Mouse (Mus musculus): Measurements from ENCODE around the gene Basp1. TPM values are rescaled to one million over a fixed set of nuclear protein-coding genes. Genes with fewer than 3 reads are reported as not detected.

Basp1 gene
- total and polyA plus RNA-seq, 3 experiments = 1.8 to 2.4 (median 1.9) TPM

GRCm38 (mm10) chr15:25449348-25449747 lies 35.8 kb upstream of the Basp1 start:
- no peak overlapping the region for H3K9ac ChIP-seq (ENCODE audit: low read depth, low read length)
- intact Hi-C loops (cut with DNase I) = no loop called here
- DNase-seq = no peak
- H3K4me3 ChIP-seq = no peak overlapping the region
- no peaks in the 10 kb centered on the region for H3K36me3 ChIP-seq (ENCODE audit: control insufficient read depth, insufficient read depth, low read length)
- H3K27me3 ChIP-seq (ENCODE audit: control insufficient read depth, insufficient read depth, low read length) = no peaks in the 10 kb centered on the region
- no peak overlapping the region for H3K27ac ChIP-seq
- 39% methylated on average over 1 of the region's 1 CpGs for WGBS
- H3K79me2 ChIP-seq (replicated peaks; ENCODE audit: control insufficient read depth, insufficient read depth, low read length) = no peaks in the 10 kb centered on the region
- TF ChIP-seq POLR2A (IDR thresholded peaks at IDR 0.05; ENCODE audit: insufficient read depth, low read depth, low read length) (no peak), CTCF (IDR thresholded peaks at IDR 0.05) (no peak), EP300 (IDR thresholded peaks at IDR 0.05; ENCODE audit: insufficient read depth, low read depth, low read length) (no peak)
- no peaks in the 10 kb centered on the region for H3K4me1 ChIP-seq (ENCODE audit: control insufficient read depth, insufficient read depth, low read length)

GRCm38 (mm10) chr15:25448703-25449340 lies 35.3 kb upstream of the Basp1 start:
- 69% methylated on average over 4 of the region's 4 CpGs for WGBS
- Histone ChIP-seq H3K36me3 (ENCODE audit: control insufficient read depth, insufficient read depth, low read length) (no peaks in the 10 kb centered on the region), H3K79me2 (replicated peaks; ENCODE audit: control insufficient read depth, insufficient read depth, low read length) (no peaks in the 10 kb centered on the region), H3K4me1 (ENCODE audit: control insufficient read depth, insufficient read depth, low read length) (no peaks in the 10 kb centered on the region), H3K4me3 (no peak overlapping the region), H3K27me3 (ENCODE audit: control insufficient read depth, insufficient read depth, low read length) (no peaks in the 10 kb centered on the region), H3K9ac (ENCODE audit: low read depth, low read length) (no peak overlapping the region), H3K27ac (no peak overlapping the region)
- intact Hi-C loops (cut with DNase I) = no loop called here
- no peak for DNase-seq
- TF ChIP-seq EP300 (IDR thresholded peaks at IDR 0.05; ENCODE audit: insufficient read depth, low read depth, low read length) (no peak), CTCF (IDR thresholded peaks at IDR 0.05) (no peak)

GRCm38 (mm10) chr15:25447136-25447535 lies 33.6 kb upstream of the Basp1 start:
- H3K27ac ChIP-seq = no peak overlapping the region
- H3K36me3 ChIP-seq (ENCODE audit: control insufficient read depth, insufficient read depth, low read length) = no peaks in the 10 kb centered on the region
- no peaks in the 10 kb centered on the region for H3K27me3 ChIP-seq (ENCODE audit: control insufficient read depth, insufficient read depth, low read length)
- no peaks in the 10 kb centered on the region for H3K4me1 ChIP-seq (ENCODE audit: control insufficient read depth, insufficient read depth, low read length)
- no peak overlapping the region for H3K4me3 ChIP-seq
- H3K79me2 ChIP-seq (replicated peaks; ENCODE audit: control insufficient read depth, insufficient read depth, low read length) = no peaks in the 10 kb centered on the region
- H3K9ac ChIP-seq (ENCODE audit: low read depth, low read length) = no peak overlapping the region
- TF ChIP-seq CTCF (IDR thresholded peaks at IDR 0.05) = no peak
- TF ChIP-seq EP300 (IDR thresholded peaks at IDR 0.05; ENCODE audit: insufficient read depth, low read depth, low read length) = no peak
- TF ChIP-seq POLR2A (IDR thresholded peaks at IDR 0.05; ENCODE audit: insufficient read depth, low read depth, low read length) = no peak
- intact Hi-C loops (cut with DNase I) = no loop called here
- 86% methylated on average over 6 of the region's 6 CpGs for WGBS
- no peak for DNase-seq

DNA sequence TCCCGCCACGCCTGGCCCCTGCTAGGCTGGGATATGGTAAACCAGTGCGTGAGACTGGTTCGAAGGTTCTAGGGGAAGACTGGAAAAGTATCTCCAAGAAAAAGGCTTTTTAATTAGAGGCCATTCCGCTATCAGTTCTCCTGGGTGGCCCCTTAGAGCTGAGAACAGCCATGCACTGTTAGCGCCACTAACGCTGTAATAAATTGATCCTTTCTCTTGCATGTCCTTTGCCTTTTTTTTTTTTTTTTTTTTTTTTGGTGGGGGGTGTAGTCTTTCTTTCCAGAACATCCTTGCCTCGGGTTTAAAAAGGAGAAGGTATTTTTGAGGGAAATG lies 32.6 kb upstream of the Basp1 start:
- no peaks in the 10 kb centered on the region for H3K79me2 ChIP-seq (replicated peaks; ENCODE audit: control insufficient read depth, insufficient read depth, low read length)
- intact Hi-C loops (cut with DNase I) = no loop called here
- no peak for DNase-seq
- H3K4me1 ChIP-seq (ENCODE audit: control insufficient read depth, insufficient read depth, low read length) = peaks cover 2% of the 10 kb centered on the region
- no peak for TF ChIP-seq EP300 (IDR thresholded peaks at IDR 0.05; ENCODE audit: insufficient read depth, low read depth, low read length)
- no peak for TF ChIP-seq CTCF (IDR thresholded peaks at IDR 0.05)
- TF ChIP-seq POLR2A (IDR thresholded peaks at IDR 0.05; ENCODE audit: insufficient read depth, low read depth, low read length) = no peak
- 51% methylated on average over 8 of the region's 8 CpGs for WGBS
- no peak overlapping the region for H3K27ac ChIP-seq
- no peaks in the 10 kb centered on the region for H3K36me3 ChIP-seq (ENCODE audit: control insufficient read depth, insufficient read depth, low read length)
- no peaks in the 10 kb centered on the region for H3K27me3 ChIP-seq (ENCODE audit: control insufficient read depth, insufficient read depth, low read length)
- H3K9ac ChIP-seq (ENCODE audit: low read depth, low read length) = no peak overlapping the region
- no peak overlapping the region for H3K4me3 ChIP-seq

DNA sequence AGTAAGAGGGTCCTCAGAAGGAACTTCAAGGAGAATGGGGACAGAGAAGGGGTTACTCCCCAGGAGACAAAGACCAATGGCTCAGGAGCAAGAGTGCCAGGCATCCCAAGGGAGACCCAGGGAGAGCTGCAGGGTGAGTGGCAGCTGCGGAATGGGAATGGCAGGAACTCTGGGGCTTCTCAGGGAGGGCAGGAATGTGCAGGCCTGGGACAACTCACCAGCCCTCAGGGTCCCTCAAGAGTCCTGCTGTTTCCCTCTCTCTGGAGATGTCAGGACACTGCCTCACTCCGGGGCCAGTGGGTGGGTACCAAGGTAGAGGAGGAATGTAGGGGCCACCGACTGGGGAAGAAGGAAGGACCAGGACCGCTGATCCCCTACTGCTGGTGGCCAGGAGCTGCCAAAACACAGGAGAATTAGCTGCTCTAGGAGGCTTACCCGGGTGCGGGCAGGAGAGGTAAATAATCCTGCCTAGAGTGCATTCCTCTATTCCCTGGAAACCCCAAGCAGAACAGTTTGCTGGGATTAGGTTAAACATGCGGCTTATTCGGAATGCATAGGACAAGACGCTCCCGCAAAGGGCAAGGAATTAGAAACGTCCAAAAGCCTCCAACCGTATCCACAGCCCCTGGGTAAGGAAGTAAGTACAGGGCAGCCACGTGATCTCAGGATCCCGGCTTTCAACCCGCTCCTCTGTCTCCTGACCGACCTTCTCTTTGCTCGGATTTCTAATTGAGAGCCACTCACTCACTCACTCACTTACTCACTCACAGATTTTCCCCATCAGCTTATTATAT lies 32.0 kb upstream of the Basp1 start:
- H3K27ac ChIP-seq = no peak overlapping the region
- H3K4me3 ChIP-seq = no peak overlapping the region
- TF ChIP-seq POLR2A (IDR thresholded peaks at IDR 0.05; ENCODE audit: insufficient read depth, low read depth, low read length) = no peak
- TF ChIP-seq CTCF (IDR thresholded peaks at IDR 0.05) = no peak
- TF ChIP-seq EP300 (IDR thresholded peaks at IDR 0.05; ENCODE audit: insufficient read depth, low read depth, low read length) = no peak
- H3K79me2 ChIP-seq (replicated peaks; ENCODE audit: control insufficient read depth, insufficient read depth, low read length) = no peaks in the 10 kb centered on the region
- intact Hi-C loops (cut with DNase I) = no loop called here
- H3K36me3 ChIP-seq (ENCODE audit: control insufficient read depth, insufficient read depth, low read length) = no peaks in the 10 kb centered on the region
- peaks cover 2% of the 10 kb centered on the region for H3K4me1 ChIP-seq (ENCODE audit: control insufficient read depth, insufficient read depth, low read length)
- DNase-seq = no peak
- H3K9ac ChIP-seq (ENCODE audit: low read depth, low read length) = no peak overlapping the region
- 25% methylated on average over 17 of the region's 17 CpGs for WGBS
- H3K27me3 ChIP-seq (ENCODE audit: control insufficient read depth, insufficient read depth, low read length) = no peaks in the 10 kb centered on the region

DNA sequence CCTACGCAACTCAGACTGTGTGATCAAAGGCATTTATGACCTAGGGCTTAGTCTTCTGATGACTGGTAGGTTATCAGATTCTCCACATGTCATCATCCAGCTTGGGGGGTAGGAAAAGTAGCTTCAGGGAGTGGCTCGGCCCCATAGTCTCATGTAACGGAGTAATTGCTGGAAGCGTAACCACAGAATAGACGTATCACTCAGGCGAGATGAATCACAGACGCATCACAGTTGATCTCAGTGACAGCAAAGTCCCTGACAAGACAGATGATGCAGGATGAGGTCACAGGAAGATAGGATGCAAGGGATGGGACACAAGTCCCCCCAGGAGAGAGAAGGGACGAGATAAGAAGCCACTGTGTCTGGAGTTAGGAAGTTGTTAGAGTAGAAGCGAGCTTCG lies 30.6 kb upstream of the Basp1 start:
- H3K27ac ChIP-seq = no peak overlapping the region
- H3K9ac ChIP-seq (ENCODE audit: low read depth, low read length) = no peak overlapping the region
- H3K4me3 ChIP-seq = no peak overlapping the region
- H3K27me3 ChIP-seq (ENCODE audit: control insufficient read depth, insufficient read depth, low read length) = no peaks in the 10 kb centered on the region
- intact Hi-C loops (cut with DNase I) = loop anchor here (5.0 kb wide), 1 partner anchor 78 kb away; no protein-coding TSS in a partner anchor
- no peaks in the 10 kb centered on the region for H3K79me2 ChIP-seq (replicated peaks; ENCODE audit: control insufficient read depth, insufficient read depth, low read length)
- no peak for DNase-seq
- TF ChIP-seq CTCF (IDR thresholded peaks at IDR 0.05) (no peak), POLR2A (IDR thresholded peaks at IDR 0.05; ENCODE audit: insufficient read depth, low read depth, low read length) (no peak), EP300 (IDR thresholded peaks at IDR 0.05; ENCODE audit: insufficient read depth, low read depth, low read length) (no peak)
- 81% methylated on average over 10 of the region's 10 CpGs for WGBS
- H3K36me3 ChIP-seq (ENCODE audit: control insufficient read depth, insufficient read depth, low read length) = no peaks in the 10 kb centered on the region
- H3K4me1 ChIP-seq (ENCODE audit: control insufficient read depth, insufficient read depth, low read length) = peaks cover 2% of the 10 kb centered on the region
